Mouse (Mus musculus): ENCODE results near the gene Slc25a39.

GRCm38 (mm10) chr11:102403657-102404056 lies 4.1 kb downstream of the Slc25a39 start:
- no peak for TF ChIP-seq EP300 (IDR thresholded peaks at IDR 0.05)
- TF ChIP-seq CTCF (IDR thresholded peaks at IDR 0.05): no peak
